Mouse (Mus musculus) hindbrain, postnatal 0 days (tissue): Measurements from ENCODE around the gene Smpdl3a. TPM values are rescaled to one million over a fixed set of nuclear protein-coding genes. Genes with fewer than 3 reads are reported as not detected.

Experiments
- ATAC-seq: fragments of 200-750 bp; cut with Nextera tagmentation; 2 replicates; pipeline ENCODE4 v1.8.0; 2017; ENCODE audit warnings: mild to moderate bottlenecking, moderate TSS enrichment, moderate library complexity
- DNase-seq: peaks from one replicate; pipeline ENCODE4 v3.0.0-alpha.2; 2015; ENCODE audit warnings: low spot score
- H3K27ac ChIP-seq: fragments of 300-500 bp; sonication (generic); 2 replicates; pipeline ENCODE4 v1.5.1; 2014; ENCODE audit warnings: mild to moderate bottlenecking
- H3K27me3 ChIP-seq: fragments of 300-500 bp; sonication (generic); 2 replicates; pipeline ENCODE4 v1.6.1; 2014; ENCODE audit warnings: low read length, mixed read lengths; ENCODE audit not compliant: insufficient read depth
- H3K36me3 ChIP-seq: fragments of 300-500 bp; sonication (generic); 2 replicates; pipeline ENCODE4 v1.6.1; 2014; ENCODE audit warnings: low read length, mixed read lengths; ENCODE audit not compliant: insufficient read depth
- H3K4me1 ChIP-seq: fragments of 300-500 bp; sonication (generic); 2 replicates; pipeline ENCODE4 v1.6.1; 2014; ENCODE audit warnings: antibody characterized with exemption, low read length, mixed read lengths; ENCODE audit not compliant: insufficient read depth
- H3K4me2 ChIP-seq: fragments of 300-500 bp; sonication (generic); 2 replicates; pipeline ENCODE4 v1.6.1; 2014; ENCODE audit warnings: low read depth, mild to moderate bottlenecking, low read length, moderate library complexity, mixed read lengths
- H3K4me3 ChIP-seq: fragments of 300-500 bp; sonication (generic); 2 replicates; pipeline ENCODE4 v1.5.1; 2014; ENCODE audit warnings: low read length
- H3K9ac ChIP-seq: fragments of 300-500 bp; sonication (generic); replicated peaks from 2 replicates; pipeline ENCODE4 v1.6.1; 2014; ENCODE audit warnings: mild to moderate bottlenecking, low read length, moderate library complexity, mixed read lengths
- H3K9me3 ChIP-seq: fragments of 300-500 bp; sonication (generic); 2 replicates; pipeline ENCODE4 v1.6.1; 2016; ENCODE audit warnings: low read length, mixed read lengths
- CTCF ChIP-seq: IDR thresholded peaks from 2 replicates; pipeline ENCODE4 v1.5.1; 2016; ENCODE audit warnings: antibody characterized with exemption, control low read depth, low read depth
- WGBS: fragments of 180-500 bp; shearing (Covaris S2); extraction: QIAGEN DNeasy Blood & Tissue Kit; methylation state at CpG from one replicate; pipeline ENCODE4 v1.1.7; 2014; 5-methylcytosine and 5-hydroxymethylcytosine counted together
- polyA plus RNA-seq: library from polyadenylated mRNA; unstranded; fragments of >200 nt; fragmentation: Nextera tagmentation; extraction: Ambion mirVana; gene quantifications from 2 replicates; pipeline ENCODE4 v1.2.1, GENCODE M21; 2015
- total RNA-seq: library from RNA; depleted of rRNA; stranded (reverse); fragments of >200 nt; gene quantifications from 2 replicates; pipeline ENCODE4 v1.2.3, GENCODE M21; 2014; rRNA removed

The Smpdl3a gene
- 31.1 and 40.0 TPM in 2 replicates for total RNA-seq
- polyA plus RNA-seq, result 45.2 and 46.0 TPM in 2 replicates

- no peaks in the 10 kb centered on the region; the same call in 1 of the 2 replicates for H3K9me3 ChIP-seq
- H3K4me2 ChIP-seq, result peak within 1 kb of the TSS; percentile 95
- no peak for ATAC-seq
- no peaks in the 10 kb centered on the region for H3K27me3 ChIP-seq
- H3K4me3 ChIP-seq, result peak within 1 kb of the TSS; percentile 59
- peak within 1 kb of the TSS; percentile 75 for H3K9ac ChIP-seq
- H3K27ac ChIP-seq, result peak within 1 kb of the TSS; percentile 79
- peaks cover 10% of the 10 kb centered on the region; the same call in 1 of the 2 replicates for H3K4me1 ChIP-seq
- WGBS, result 77% methylated on average over 7 of the region's 7 CpGs
- no peak for TF ChIP-seq CTCF
- no peaks in the 10 kb centered on the region for H3K36me3 ChIP-seq
- DNase-seq, result no peak
Measured at GRCm38 (mm10) chr10:57794018-57794417, at the start of gene Smpdl3a. TSS of gene Smpdl3a (plus strand) at chr10:57794335.

DNA sequence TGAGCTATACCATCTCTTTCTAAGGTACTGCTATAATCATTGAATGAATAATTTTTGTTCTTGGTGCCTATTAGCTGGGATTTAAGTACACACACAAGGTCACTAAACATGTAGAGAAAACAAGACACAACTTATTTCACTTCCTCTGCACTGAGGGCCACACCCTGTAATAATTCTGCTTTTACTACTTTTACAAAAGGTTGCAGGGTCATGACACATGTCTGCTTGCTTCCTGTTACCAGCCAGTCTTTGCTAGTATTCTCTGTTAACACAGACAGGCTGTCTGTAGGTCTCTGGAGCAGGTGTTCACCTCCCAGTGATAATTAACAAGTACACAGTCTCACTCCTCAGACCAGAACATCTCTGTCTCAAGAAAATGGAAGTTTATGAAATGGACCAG, 48.7 kb upstream of the Smpdl3a start:
- H3K36me3 ChIP-seq, result no peaks in the 10 kb centered on the region
- no peak for DNase-seq
- H3K27ac ChIP-seq, result no peak overlapping the region
- no peak for ATAC-seq
- H3K9ac ChIP-seq, result no peak overlapping the region
- no peak overlapping the region for H3K4me3 ChIP-seq
- no peaks in the 10 kb centered on the region for H3K4me1 ChIP-seq
- no peak for TF ChIP-seq CTCF
- no peaks in the 10 kb centered on the region for H3K27me3 ChIP-seq
- no peaks in the 10 kb centered on the region for H3K9me3 ChIP-seq
- H3K4me2 ChIP-seq, result no peak overlapping the region

DNA sequence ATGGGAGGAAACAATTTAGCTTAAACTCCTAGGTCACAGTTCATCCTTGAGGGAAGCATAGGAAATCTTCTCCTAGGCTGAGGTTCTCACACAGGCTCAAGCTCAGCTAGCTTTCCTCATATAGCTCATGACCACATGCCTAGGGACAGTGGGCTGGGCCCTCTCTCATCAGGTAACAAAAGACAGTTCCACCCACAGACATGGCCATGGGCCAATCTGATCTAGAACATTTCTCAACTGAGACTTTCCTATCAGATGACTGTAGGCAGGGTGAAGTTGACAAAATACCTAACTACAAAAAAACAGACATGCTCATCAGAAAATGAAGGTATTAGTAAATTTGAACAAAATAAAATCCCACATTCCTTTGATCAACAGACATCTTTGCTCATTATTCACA, 47.0 kb upstream of the Smpdl3a start:
- no peak overlapping the region for H3K4me2 ChIP-seq
- no peaks in the 10 kb centered on the region for H3K36me3 ChIP-seq

GRCm38 (mm10) chr10:57753343-57753742, 40.8 kb upstream of the Smpdl3a start:
- 88% methylated on average over 1 of the region's 1 CpGs for WGBS
- no peaks in the 10 kb centered on the region for H3K27me3 ChIP-seq
- TF ChIP-seq CTCF, result no peak
- H3K27ac ChIP-seq, result no peak overlapping the region
- H3K36me3 ChIP-seq, result no peaks in the 10 kb centered on the region
- H3K4me3 ChIP-seq, result no peak overlapping the region
- H3K9me3 ChIP-seq, result no peaks in the 10 kb centered on the region
- ATAC-seq, result no peak
- H3K9ac ChIP-seq, result no peak overlapping the region
- DNase-seq, result no peak
- H3K4me2 ChIP-seq, result no peak overlapping the region
- no peaks in the 10 kb centered on the region for H3K4me1 ChIP-seq

More for the DNA sequence above, 47.0 kb upstream of the Smpdl3a start:
- no peak overlapping the region for H3K27ac ChIP-seq
- no peak for TF ChIP-seq CTCF
- no peaks in the 10 kb centered on the region for H3K27me3 ChIP-seq
- ATAC-seq (no peak), DNase-seq (no peak)
- no peak overlapping the region for H3K4me3 ChIP-seq
- no peaks in the 10 kb centered on the region for H3K9me3 ChIP-seq
- no peak overlapping the region for H3K9ac ChIP-seq
- no peaks in the 10 kb centered on the region for H3K4me1 ChIP-seq

DNA sequence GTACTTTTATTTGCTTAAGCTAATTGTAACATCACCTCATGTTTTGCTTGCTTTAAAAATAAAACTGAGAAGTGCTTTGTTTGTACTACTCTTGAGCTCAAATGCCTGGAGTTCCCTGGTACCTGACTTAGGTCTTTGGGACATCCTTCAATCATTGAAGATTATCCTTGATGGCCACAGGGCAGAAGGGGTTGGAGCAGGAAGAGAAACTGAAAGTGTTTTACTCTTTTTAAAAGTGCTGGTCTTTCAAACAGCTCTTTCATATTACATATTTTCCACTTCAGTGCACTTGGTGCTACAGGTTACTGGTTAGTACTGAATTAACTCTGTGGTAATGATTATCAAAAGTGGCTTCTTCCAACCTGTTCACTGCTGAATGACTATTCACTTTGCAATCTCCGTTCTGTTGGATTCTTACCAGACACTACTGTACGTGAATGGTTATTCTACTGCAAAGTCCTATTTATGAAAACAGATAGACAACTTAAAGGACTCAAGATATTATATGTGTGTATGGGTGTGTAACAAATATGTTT, 38.9 kb upstream of the Smpdl3a start:
- Histone ChIP-seq H3K4me3 (no peak overlapping the region), H3K27me3 (no peaks in the 10 kb centered on the region), H3K4me2 (no peak overlapping the region), H3K27ac (no peak overlapping the region), H3K9ac (no peak overlapping the region), H3K36me3 (no peaks in the 10 kb centered on the region), H3K9me3 (no peaks in the 10 kb centered on the region), H3K4me1 (no peaks in the 10 kb centered on the region)
- TF ChIP-seq CTCF, result no peak
- ATAC-seq (no peak), DNase-seq (no peak)
- 88% methylated on average over 2 of the region's 2 CpGs for WGBS

- Histone ChIP-seq H3K36me3 (no peaks in the 10 kb centered on the region), H3K27ac (no peak overlapping the region), H3K9ac (no peak overlapping the region), H3K9me3 (no peaks in the 10 kb centered on the region), H3K4me1 (no peaks in the 10 kb centered on the region), H3K4me2 (no peak overlapping the region), H3K4me3 (no peak overlapping the region), H3K27me3 (no peaks in the 10 kb centered on the region)
- 88% methylated on average over 2 of the region's 2 CpGs for WGBS
- DNase-seq (no peak), ATAC-seq (no peak)
- TF ChIP-seq CTCF, result no peak
Measured at GRCm38 (mm10) chr10:57758999-57759398, 35.1 kb upstream of the Smpdl3a start.

DNA sequence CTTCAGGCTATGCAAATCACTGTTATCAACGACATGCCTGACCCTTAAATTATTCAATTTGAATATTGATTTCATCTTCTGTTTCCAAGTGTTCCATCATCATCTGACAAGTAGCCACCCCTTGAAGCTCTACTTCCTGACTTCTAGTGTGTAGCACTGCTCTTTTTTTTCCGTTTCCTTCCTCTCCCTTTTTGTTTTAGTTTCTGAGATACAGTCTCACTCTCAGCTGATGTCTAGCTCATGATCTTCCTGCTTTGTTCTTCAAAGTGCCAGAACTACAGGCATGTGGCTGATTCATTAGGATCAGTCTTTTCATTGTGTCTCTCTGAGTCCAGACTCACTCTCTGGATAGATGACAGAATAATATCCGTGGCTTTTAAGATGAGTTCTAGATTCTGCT, 33.4 kb upstream of the Smpdl3a start:
- H3K4me3 ChIP-seq, result no peak overlapping the region
- H3K27ac ChIP-seq, result no peak overlapping the region
- no peaks in the 10 kb centered on the region for H3K9me3 ChIP-seq
- WGBS, result 73% methylated on average over 3 of the region's 3 CpGs
- ATAC-seq, result no peak
- H3K27me3 ChIP-seq, result no peaks in the 10 kb centered on the region
- DNase-seq, result no peak
- H3K36me3 ChIP-seq, result no peaks in the 10 kb centered on the region
- no peak for TF ChIP-seq CTCF
- H3K9ac ChIP-seq, result no peak overlapping the region
- no peak overlapping the region for H3K4me2 ChIP-seq
- H3K4me1 ChIP-seq, result no peaks in the 10 kb centered on the region
